Mouse (Mus musculus) adrenal gland, adult 8-10 months (tissue): ENCODE data around the gene Cfap97. TPM values are rescaled to one million over a fixed set of nuclear protein-coding genes. Genes with fewer than 3 reads are reported as not detected.
"Not testable (repeated sequence)": the region's sequence is repeated elsewhere in the genome, so short reads cannot be mapped to it uniquely, and the experiment has no call there.

Experiments used
- DNase-seq: peaks from one replicate; pipeline ENCODE4 v3.0.0; 2022
- microRNA-seq, 2 experiments: library from miRNA; unstranded; fragments of <30 nt; microRNA quantifications; one replicate each; pipeline ENCODE4 v1.2.0; 2022
- total RNA-seq, 4 experiments: library from RNA; stranded (reverse); gene quantifications; 2 replicates each; pipeline ENCODE4 v1.2.4; 2022

The Cfap97 gene
- total RNA-seq, 4 experiments from 2014 or later = 24.3 to 28.4 (median 24.9) TPM

- DNase-seq = not testable (repeated sequence)
These were observed 80.4 kb downstream of the Cfap97 start for GRCm38 (mm10) chr8:46231968-46232367.

GRCm38 (mm10) chr8:46232798-46233197 is 81.2 kb downstream of the Cfap97 start:
- DNase-seq = no peak

- DNase-seq = no peak
These were observed 83.2 kb downstream of the Cfap97 start for GRCm38 (mm10) chr8:46234736-46235135.

GRCm38 (mm10) chr8:46236441-46237223 is 85.1 kb downstream of the Cfap97 start:
- no peak for DNase-seq

GRCm38 (mm10) chr8:46241568-46242374 is 90.2 kb downstream of the Cfap97 start:
- peak; percentile 38 for DNase-seq

GRCm38 (mm10) chr8:46242946-46243345 is 91.4 kb downstream of the Cfap97 start:
- no peak for DNase-seq

Small RNA genes within 50 kb of the gene (microRNA-seq; reads per million reads assigned to microRNA genes)
- 0 reads per million in 2 experiments for gene Gm23812

Other genes with a start within 250 kb of the Cfap97 start
- not detected for gene Ccdc110, start 217.2 kb upstream of the Cfap97 start, total RNA-seq
- 1 to 10 TPM; 2.0 to 4.5 (median 3.5) TPM for gene 1700029J07Rik, start 176.5 kb upstream of the Cfap97 start, total RNA-seq
- 10 to 100 TPM; 58.7 to 68.6 (median 63.6) TPM for gene Ufsp2, start 176.2 kb upstream of the Cfap97 start, total RNA-seq
- gene Lrp2bp, start 152.5 kb upstream of the Cfap97 start, total RNA-seq = under 1 TPM; 0.16 to 0.34 (median 0.27) TPM
- gene Ankrd37, start 146.1 kb upstream of the Cfap97 start, total RNA-seq = 1 to 10 TPM in 2 of 4 experiments, under 1 TPM in 1, not detected in 1; 0.89 to 2.2 (median 1.1) TPM
- gene Snx25, start 388 bp downstream of the Cfap97 start, total RNA-seq = 10 to 100 TPM; 15.1 to 24.6 (median 19.1) TPM
- 100 to 1,000 TPM; 161 to 210 (median 183) TPM for gene Slc25a4, start 59.5 kb downstream of the Cfap97 start, total RNA-seq
- under 1 TPM in 1 of 4 experiments, not detected in 3; 0.49 TPM for gene Helt, start 142.9 kb downstream of the Cfap97 start, total RNA-seq